Mouse (Mus musculus): ENCODE results near the gene Lsm6. TPM values are rescaled to one million over a fixed set of nuclear protein-coding genes. Genes with fewer than 3 reads are reported as not detected.

Gene Lsm6
- polyA plus RNA-seq (2012; rRNA removed), result 11.6 and 12.1 TPM in 2 replicates

DNA sequence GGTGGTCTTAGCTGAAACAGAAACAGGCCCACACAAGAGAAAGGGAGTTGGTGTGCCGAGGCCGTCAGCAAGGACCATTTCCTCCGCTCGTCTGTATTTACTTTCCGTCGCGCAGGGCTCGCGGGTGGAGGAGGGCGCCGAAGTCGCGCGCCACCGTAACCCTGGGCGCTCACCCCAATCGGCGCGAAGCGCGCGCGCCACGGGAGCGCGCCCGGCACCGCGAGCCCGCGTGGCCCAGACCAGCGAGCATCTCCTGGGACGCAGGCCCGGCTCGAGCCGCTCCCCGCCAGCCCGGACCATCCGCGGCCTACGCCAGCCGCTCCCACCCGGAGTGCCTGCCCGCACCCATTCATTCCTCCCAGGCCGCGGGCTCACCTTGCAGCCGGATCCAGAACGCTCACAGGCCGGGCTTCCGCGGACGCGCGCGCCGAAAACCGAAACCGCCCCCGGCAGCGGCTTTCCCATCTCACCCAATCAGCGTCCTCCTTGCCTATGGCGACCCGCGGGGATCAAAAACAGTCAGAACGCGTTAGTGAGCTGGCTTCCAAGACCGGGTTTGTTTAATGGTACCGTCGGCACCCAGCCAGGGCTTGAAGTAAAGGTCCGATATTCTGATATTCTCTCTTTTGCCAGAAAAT, at the start of gene Lsm6:
Gene Lsm6 (minus strand): TSS at position 468 of the 638 bp plus-strand sequence.
- peak within 1 kb of the TSS; percentile 83 for H3K27ac ChIP-seq (ENCODE audit: control insufficient read depth, insufficient read depth, low read length)
- H3K27me3 ChIP-seq (ENCODE audit: control insufficient read depth, insufficient read depth, low read length), result no peaks in the 10 kb centered on the region
- 1% methylated on average over 70 of the region's 70 CpGs for WGBS

GRCm38 (mm10) chr8:78867036-78867435, 46.1 kb upstream of the Lsm6 start:
- Histone ChIP-seq H3K27ac (ENCODE audit: control insufficient read depth, insufficient read depth, low read length) (no peak overlapping the region), H3K4me3 (ENCODE audit: control insufficient read depth, insufficient read depth, low read length) (no peak overlapping the region), H3K4me1 (replicated peaks; ENCODE audit: control insufficient read depth, insufficient read depth, low read length) (no peaks in the 10 kb centered on the region), H3K36me3 (ENCODE audit: control insufficient read depth, insufficient read depth, low read length) (no peaks in the 10 kb centered on the region), H3K27me3 (ENCODE audit: control insufficient read depth, insufficient read depth, low read length) (no peaks in the 10 kb centered on the region)
- no peak for DNase-seq
- 92% methylated on average over 2 of the region's 2 CpGs for WGBS
- TF ChIP-seq CTCF (IDR thresholded peaks at IDR 0.05; ENCODE audit: borderline replicate concordance, control insufficient read depth, extremely low read depth, insufficient read depth, low read length, poor library complexity) (no peak), POLR2A (IDR thresholded peaks at IDR 0.05; ENCODE audit: control insufficient read depth, extremely low read depth, insufficient read depth, low read length, poor library complexity) (no peak)

More for the DNA sequence above, at the start of gene Lsm6:
- H3K4me1 ChIP-seq (replicated peaks; ENCODE audit: control insufficient read depth, insufficient read depth, low read length), result no peaks in the 10 kb centered on the region
- TF ChIP-seq POLR2A (IDR thresholded peaks at IDR 0.05; ENCODE audit: control insufficient read depth, extremely low read depth, insufficient read depth, low read length, poor library complexity), result peak; percentile 52
- TF ChIP-seq CTCF (IDR thresholded peaks at IDR 0.05; ENCODE audit: borderline replicate concordance, control insufficient read depth, extremely low read depth, insufficient read depth, low read length, poor library complexity), result 0 out of 2 replicates have a peak, but pooled peaks have one; percentile 39
- no peaks in the 10 kb centered on the region for H3K36me3 ChIP-seq (ENCODE audit: control insufficient read depth, insufficient read depth, low read length)
- peak; percentile 99 for DNase-seq
- H3K4me3 ChIP-seq (ENCODE audit: control insufficient read depth, insufficient read depth, low read length), result peak within 1 kb of the TSS; percentile 92

DNA sequence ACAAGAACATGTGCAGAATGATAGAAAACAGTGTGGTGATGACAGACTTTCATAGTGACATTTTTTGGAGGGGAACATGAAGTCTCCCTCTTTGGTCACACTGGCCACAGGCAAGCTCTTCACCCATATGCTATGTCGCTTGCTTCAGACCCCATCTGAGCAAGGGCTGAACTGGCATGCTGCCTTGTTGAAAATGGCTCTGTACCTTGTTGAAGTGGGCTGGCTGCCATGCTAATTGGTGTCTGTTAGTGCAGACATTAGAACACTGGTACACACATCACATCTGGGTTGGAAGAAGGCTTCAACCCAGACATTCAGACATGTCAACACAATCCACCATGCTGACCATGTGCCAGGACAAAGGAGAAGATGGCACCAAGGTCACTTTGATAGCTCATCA, 42.1 kb upstream of the Lsm6 start:
- H3K4me1 ChIP-seq (replicated peaks; ENCODE audit: control insufficient read depth, insufficient read depth, low read length), result no peaks in the 10 kb centered on the region
- no peak overlapping the region for H3K4me3 ChIP-seq (ENCODE audit: control insufficient read depth, insufficient read depth, low read length)
- H3K27ac ChIP-seq (ENCODE audit: control insufficient read depth, insufficient read depth, low read length), result no peak overlapping the region
- H3K27me3 ChIP-seq (ENCODE audit: control insufficient read depth, insufficient read depth, low read length), result no peaks in the 10 kb centered on the region
- H3K36me3 ChIP-seq (ENCODE audit: control insufficient read depth, insufficient read depth, low read length), result no peaks in the 10 kb centered on the region
- WGBS, result 87% methylated on average over 1 of the region's 1 CpGs
- DNase-seq, result no peak
- TF ChIP-seq POLR2A (IDR thresholded peaks at IDR 0.05; ENCODE audit: control insufficient read depth, extremely low read depth, insufficient read depth, low read length, poor library complexity), result no peak
- TF ChIP-seq CTCF (IDR thresholded peaks at IDR 0.05; ENCODE audit: borderline replicate concordance, control insufficient read depth, extremely low read depth, insufficient read depth, low read length, poor library complexity), result no peak

- DNase-seq, result no peak
- H3K4me1 ChIP-seq (replicated peaks; ENCODE audit: control insufficient read depth, insufficient read depth, low read length), result no peaks in the 10 kb centered on the region
- 81% methylated on average over 9 of the region's 9 CpGs for WGBS
- H3K4me3 ChIP-seq (ENCODE audit: control insufficient read depth, insufficient read depth, low read length), result no peak overlapping the region
- H3K27me3 ChIP-seq (ENCODE audit: control insufficient read depth, insufficient read depth, low read length), result no peaks in the 10 kb centered on the region
- H3K27ac ChIP-seq (ENCODE audit: control insufficient read depth, insufficient read depth, low read length), result no peak overlapping the region
- no peaks in the 10 kb centered on the region for H3K36me3 ChIP-seq (ENCODE audit: control insufficient read depth, insufficient read depth, low read length)
- TF ChIP-seq POLR2A (IDR thresholded peaks at IDR 0.05; ENCODE audit: control insufficient read depth, extremely low read depth, insufficient read depth, low read length, poor library complexity) (no peak), CTCF (IDR thresholded peaks at IDR 0.05; ENCODE audit: borderline replicate concordance, control insufficient read depth, extremely low read depth, insufficient read depth, low read length, poor library complexity) (no peak)
Observed at GRCm38 (mm10) chr8:78862046-78862445, 41.1 kb upstream of the Lsm6 start.

DNA sequence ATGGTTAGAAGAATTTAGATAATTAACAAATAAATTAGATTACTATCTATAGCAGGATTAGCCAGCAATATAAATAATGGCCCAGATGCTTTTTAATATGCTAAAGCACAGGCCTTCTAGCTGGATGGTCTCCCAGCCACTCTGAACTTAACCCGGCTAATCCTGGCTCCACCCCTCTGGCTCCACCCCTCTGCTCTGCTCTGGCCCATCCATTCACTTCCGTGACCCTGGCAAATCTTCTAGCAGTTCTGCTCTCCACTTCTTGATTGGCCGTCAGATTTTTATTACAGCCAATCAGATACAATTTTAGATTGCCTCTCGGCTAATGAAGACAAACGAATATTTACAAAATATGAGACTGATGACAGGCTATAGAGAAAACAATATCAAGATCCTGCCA, 39.8 kb upstream of the Lsm6 start:
- 70% methylated on average over 5 of the region's 5 CpGs for WGBS

DNA sequence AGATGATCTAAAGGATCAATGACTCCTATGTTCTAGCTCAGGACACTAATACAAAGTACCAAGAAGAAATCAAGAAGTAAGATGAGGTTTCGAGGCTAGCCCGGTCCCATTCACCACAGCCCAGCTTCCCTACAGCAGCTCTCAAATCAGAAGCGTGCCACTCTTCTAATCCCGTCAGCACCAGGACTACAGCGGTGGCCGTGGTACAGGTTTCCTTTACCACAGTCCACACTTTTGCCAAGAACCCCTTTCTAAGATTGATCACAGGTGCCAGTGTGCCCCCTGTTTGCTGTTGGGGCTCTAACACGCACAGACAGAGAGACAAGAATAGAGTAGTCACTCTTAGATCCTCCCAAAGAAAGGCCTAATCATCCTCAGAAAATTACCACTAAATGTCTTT, 36.5 kb upstream of the Lsm6 start:
- H3K27me3 ChIP-seq (ENCODE audit: control insufficient read depth, insufficient read depth, low read length), result no peaks in the 10 kb centered on the region
- no peaks in the 10 kb centered on the region for H3K4me1 ChIP-seq (replicated peaks; ENCODE audit: control insufficient read depth, insufficient read depth, low read length)
- H3K4me3 ChIP-seq (ENCODE audit: control insufficient read depth, insufficient read depth, low read length), result no peak overlapping the region
- no peaks in the 10 kb centered on the region for H3K36me3 ChIP-seq (ENCODE audit: control insufficient read depth, insufficient read depth, low read length)
- H3K27ac ChIP-seq (ENCODE audit: control insufficient read depth, insufficient read depth, low read length), result no peak overlapping the region
- 88% methylated on average over 7 of the region's 7 CpGs for WGBS
- no peak for DNase-seq
- TF ChIP-seq CTCF (IDR thresholded peaks at IDR 0.05; ENCODE audit: borderline replicate concordance, control insufficient read depth, extremely low read depth, insufficient read depth, low read length, poor library complexity), result no peak

More for the DNA sequence above, 39.8 kb upstream of the Lsm6 start:
- Histone ChIP-seq H3K4me1 (replicated peaks; ENCODE audit: control insufficient read depth, insufficient read depth, low read length) (no peaks in the 10 kb centered on the region), H3K36me3 (ENCODE audit: control insufficient read depth, insufficient read depth, low read length) (no peaks in the 10 kb centered on the region), H3K4me3 (ENCODE audit: control insufficient read depth, insufficient read depth, low read length) (no peak overlapping the region), H3K27ac (ENCODE audit: control insufficient read depth, insufficient read depth, low read length) (no peak overlapping the region), H3K27me3 (ENCODE audit: control insufficient read depth, insufficient read depth, low read length) (no peaks in the 10 kb centered on the region)
- TF ChIP-seq CTCF (IDR thresholded peaks at IDR 0.05; ENCODE audit: borderline replicate concordance, control insufficient read depth, extremely low read depth, insufficient read depth, low read length, poor library complexity) (no peak), POLR2A (IDR thresholded peaks at IDR 0.05; ENCODE audit: control insufficient read depth, extremely low read depth, insufficient read depth, low read length, poor library complexity) (no peak)
- no peak for DNase-seq

DNA sequence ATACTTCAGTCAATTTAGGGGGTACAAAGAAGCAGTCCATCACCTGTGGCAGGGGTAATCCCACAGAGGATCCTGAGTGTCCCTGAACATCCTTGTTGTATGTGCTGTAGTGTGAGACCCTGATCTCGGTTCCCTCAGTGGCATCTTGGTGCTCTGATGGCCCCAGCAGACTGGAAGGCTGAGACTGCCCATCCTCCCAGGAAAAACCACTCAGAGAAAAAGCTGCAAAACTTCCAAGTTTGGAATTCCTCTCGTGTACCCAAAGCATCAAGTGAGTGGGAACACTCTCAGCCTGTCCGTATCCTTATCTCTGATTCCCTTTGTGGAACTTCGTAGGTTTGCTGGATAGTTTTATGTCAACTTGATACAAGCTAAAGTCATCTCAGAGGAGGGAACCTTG, 31.3 kb upstream of the Lsm6 start:
- no peak overlapping the region for H3K27ac ChIP-seq (ENCODE audit: control insufficient read depth, insufficient read depth, low read length)
- no peaks in the 10 kb centered on the region for H3K4me1 ChIP-seq (replicated peaks; ENCODE audit: control insufficient read depth, insufficient read depth, low read length)
- H3K27me3 ChIP-seq (ENCODE audit: control insufficient read depth, insufficient read depth, low read length), result no peaks in the 10 kb centered on the region
- TF ChIP-seq CTCF (IDR thresholded peaks at IDR 0.05; ENCODE audit: borderline replicate concordance, control insufficient read depth, extremely low read depth, insufficient read depth, low read length, poor library complexity) (no peak), POLR2A (IDR thresholded peaks at IDR 0.05; ENCODE audit: control insufficient read depth, extremely low read depth, insufficient read depth, low read length, poor library complexity) (no peak)
- no peak for DNase-seq
- 87% methylated on average over 4 of the region's 4 CpGs for WGBS
- no peaks in the 10 kb centered on the region for H3K36me3 ChIP-seq (ENCODE audit: control insufficient read depth, insufficient read depth, low read length)
- no peak overlapping the region for H3K4me3 ChIP-seq (ENCODE audit: control insufficient read depth, insufficient read depth, low read length)

Measured in thymus, adult 2 months (tissue).